Mouse (Mus musculus) midbrain, embryonic 10.5 days (tissue): ENCODE measurements around the gene Tas2r122. TPM values are rescaled to one million over a fixed set of nuclear protein-coding genes. Genes with fewer than 3 reads are reported as not detected.
"Not testable (repeated sequence)": the region's sequence is repeated elsewhere in the genome, so short reads cannot be mapped to it uniquely, and the experiment has no call there.

ENCODE experiments used
- DNase-seq: peaks from one replicate; pipeline ENCODE4 v3.0.0-alpha.2; 2017; ENCODE audit warnings: low spot score
- H3K27ac ChIP-seq: fragments of 300-500 bp; sonication (generic); replicated peaks from 2 replicates; pipeline ENCODE4 v1.5.1; 2016; ENCODE audit warnings: mild to moderate bottlenecking
- H3K27me3 ChIP-seq: fragments of 300-500 bp; sonication (generic); 2 replicates; pipeline ENCODE4 v1.6.1; 2016; ENCODE audit warnings: low read depth, mild to moderate bottlenecking; ENCODE audit not compliant: poor library complexity, severe bottlenecking
- H3K36me3 ChIP-seq: fragments of 300-500 bp; sonication (generic); 2 replicates; pipeline ENCODE4 v1.6.1; 2016; ENCODE audit warnings: mild to moderate bottlenecking, moderate library complexity
- H3K4me1 ChIP-seq: fragments of 300-500 bp; sonication (generic); 2 replicates; pipeline ENCODE4 v1.6.1; 2016
- H3K4me3 ChIP-seq: fragments of 300-500 bp; sonication (generic); 2 replicates; pipeline ENCODE4 v1.5.1; 2016; ENCODE audit warnings: mild to moderate bottlenecking, moderate library complexity
- H3K9me3 ChIP-seq: fragments of 300-500 bp; sonication (generic); replicated peaks from 2 replicates; pipeline ENCODE4 v1.6.1; 2016; ENCODE audit warnings: mild to moderate bottlenecking
- WGBS: fragments of 180-500 bp; shearing (Covaris S2); methylation state at CpG from one replicate; pipeline ENCODE4 v1.1.7; 2016; 5-methylcytosine and 5-hydroxymethylcytosine counted together
- polyA plus RNA-seq: library from polyadenylated mRNA; unstranded; fragments of >200 nt; fragmentation: Nextera tagmentation; extraction: Ambion mirVana; gene quantifications from 2 replicates; pipeline ENCODE4 v1.2.1, GENCODE M21; 2016

The Tas2r122 gene
- polyA plus RNA-seq, result not detected in 2 replicates

DNA sequence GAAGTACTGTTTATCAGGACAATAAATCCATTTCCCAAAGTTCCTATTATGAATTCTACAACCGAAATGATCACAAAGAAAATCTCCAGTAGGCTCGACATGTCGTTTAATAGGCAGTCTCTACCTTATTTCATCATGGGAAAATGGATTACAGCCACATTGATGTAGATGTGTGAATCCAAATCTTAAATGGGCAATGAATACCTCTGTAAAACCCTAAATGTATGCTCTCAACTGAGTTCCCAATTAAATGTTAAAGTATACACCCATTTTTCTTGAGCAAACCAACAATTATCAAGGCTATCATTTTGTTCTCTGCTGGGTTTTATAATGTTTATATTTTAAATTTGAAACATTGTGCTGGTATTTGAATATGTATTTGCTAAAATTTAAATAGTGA, at the start of gene Tas2r122:
Gene Tas2r122, minus strand, starts transcription at position 101 of the 400 bp plus-strand sequence.
- no peak for DNase-seq
- WGBS, result 87% methylated on average over 3 of the region's 3 CpGs
- H3K4me1 ChIP-seq, result no peaks in the 10 kb centered on the region
- no peak within 1 kb of the TSS for H3K27ac ChIP-seq
- no peaks in the 10 kb centered on the region for H3K36me3 ChIP-seq
- no peaks in the 10 kb centered on the region for H3K27me3 ChIP-seq
- no peaks in the 10 kb centered on the region; the same call in 1 of the 2 replicates for H3K9me3 ChIP-seq
- H3K4me3 ChIP-seq, result no peak within 1 kb of the TSS

- no peak for DNase-seq
- H3K9me3 ChIP-seq, result no peaks in the 10 kb centered on the region
- H3K4me1 ChIP-seq, result no peaks in the 10 kb centered on the region
- H3K27me3 ChIP-seq, result no peaks in the 10 kb centered on the region
- H3K4me3 ChIP-seq, result no peak within 1 kb of the TSS
- WGBS, result 85% methylated on average over 1 of the region's 1 CpGs
- H3K27ac ChIP-seq, result no peak within 1 kb of the TSS
- H3K36me3 ChIP-seq, result no peaks in the 10 kb centered on the region
Measured at GRCm38 (mm10) chr6:132754430-132754829, 42.7 kb upstream of the Tas2r122 start, which contains the start of gene Tas2r124. Gene Tas2r124 (plus strand): TSS chr6:132754730.

DNA sequence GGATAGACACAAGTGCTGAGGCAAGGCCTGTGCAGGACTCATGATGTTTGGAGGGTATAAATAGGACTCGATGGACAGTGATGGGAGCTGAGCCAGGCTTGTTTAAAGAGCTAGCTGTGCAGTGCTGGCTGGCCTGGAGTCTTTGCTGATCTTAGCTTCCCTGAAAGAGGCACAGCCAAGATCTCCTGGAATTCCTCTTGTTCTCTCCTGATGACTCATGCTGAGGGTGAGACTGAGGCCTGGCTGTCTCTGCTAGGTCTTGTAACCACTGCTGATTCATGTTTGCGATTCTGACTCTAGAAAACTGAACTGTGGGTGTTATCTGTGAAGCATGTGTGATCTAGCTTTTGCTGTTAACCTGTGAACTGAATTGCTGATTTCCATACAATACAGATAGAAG, 38.5 kb upstream of the Tas2r122 start:
- Histone ChIP-seq H3K36me3 (no peaks in the 10 kb centered on the region), H3K27ac (no peak overlapping the region), H3K4me1 (no peaks in the 10 kb centered on the region), H3K9me3 (no peaks in the 10 kb centered on the region), H3K27me3 (no peaks in the 10 kb centered on the region), H3K4me3 (no peak overlapping the region)
- no peak for DNase-seq
- WGBS, result 84% methylated on average over 2 of the region's 2 CpGs

DNA sequence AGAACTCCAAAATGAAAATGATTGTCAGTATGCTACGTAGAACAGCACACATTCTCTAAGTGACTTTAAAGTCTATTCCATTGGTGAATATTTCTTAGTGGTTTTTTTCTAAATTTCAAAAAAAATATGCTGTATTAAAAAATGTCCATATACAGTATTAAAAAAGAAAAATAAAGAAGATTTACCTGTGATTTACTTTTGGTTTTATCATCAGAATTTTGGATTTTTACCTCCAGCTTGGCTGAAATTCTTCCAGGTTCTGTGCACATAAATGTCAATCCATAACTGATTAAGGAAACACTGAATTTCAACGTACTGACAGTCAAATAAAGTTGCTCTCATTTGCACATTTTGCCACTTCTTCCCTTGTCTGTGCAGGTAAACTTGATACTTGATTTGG, 26.2 kb upstream of the Tas2r122 start, which contains the start of gene Tas2r115:
Gene Tas2r115, minus strand, starts transcription at position 101 of the 400 bp plus-strand sequence.
- no peaks in the 10 kb centered on the region for H3K4me1 ChIP-seq
- no peaks in the 10 kb centered on the region for H3K27me3 ChIP-seq
- H3K36me3 ChIP-seq, result no peaks in the 10 kb centered on the region
- H3K9me3 ChIP-seq, result no peaks in the 10 kb centered on the region
- no peak for DNase-seq
- H3K27ac ChIP-seq, result no peak within 1 kb of the TSS
- H3K4me3 ChIP-seq, result no peak within 1 kb of the TSS
- 74% methylated on average over 2 of the region's 2 CpGs for WGBS

DNA sequence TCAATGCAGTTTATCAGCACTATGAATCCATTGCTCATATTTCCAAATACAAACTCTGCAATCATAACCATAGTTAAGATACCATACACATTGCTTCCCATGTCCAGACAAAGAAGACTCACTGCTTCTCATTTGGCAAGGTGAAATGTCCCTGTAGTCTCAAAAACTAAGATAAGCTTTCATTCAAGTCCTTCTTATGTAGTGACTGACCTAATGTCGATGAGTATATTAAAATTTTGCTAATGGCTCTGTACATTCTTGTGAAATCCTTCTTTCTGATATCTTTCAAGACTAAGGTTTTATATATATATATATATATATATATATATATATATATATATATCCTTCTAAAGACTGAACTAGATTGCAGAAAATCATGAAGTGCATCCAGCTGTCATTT, 10.8 kb downstream of the Tas2r122 start, which contains the start of gene Tas2r121:
Gene Tas2r121, minus strand, starts transcription at position 101 of the 400 bp plus-strand sequence.
- WGBS, result 71% methylated on average over 1 of the region's 1 CpGs
- no peaks in the 10 kb centered on the region for H3K9me3 ChIP-seq
- H3K4me1 ChIP-seq, result no peaks in the 10 kb centered on the region
- H3K27ac ChIP-seq, result no peak within 1 kb of the TSS
- DNase-seq, result no peak
- H3K27me3 ChIP-seq, result no peaks in the 10 kb centered on the region
- no peak within 1 kb of the TSS for H3K4me3 ChIP-seq
- H3K36me3 ChIP-seq, result no peaks in the 10 kb centered on the region

- peaks cover 18% of the 10 kb centered on the region; the same call in 1 of the 2 replicates for H3K9me3 ChIP-seq
- 96% methylated on average over 7 of the region's 7 CpGs for WGBS
- H3K27me3 ChIP-seq, H3K4me3 ChIP-seq, DNase-seq, H3K27ac ChIP-seq, H3K36me3 ChIP-seq, H3K4me1 ChIP-seq: not testable (repeated sequence)
Measured at GRCm38 (mm10) chr6:132691596-132691995, 20.1 kb downstream of the Tas2r122 start.

Other genes starting within 250 kb of the Tas2r122 start
- gene Prh1, start 142.1 kb downstream of the Tas2r122 start, polyA plus RNA-seq, result not detected in 2 replicates
- gene Prp2, start 116.0 kb downstream of the Tas2r122 start, polyA plus RNA-seq, result not detected in 2 replicates
- not detected in 2 replicates for gene A630073D07Rik, start 60.4 kb downstream of the Tas2r122 start, polyA plus RNA-seq
- gene Tas2r120, start 55.0 kb downstream of the Tas2r122 start, polyA plus RNA-seq, result not detected in 2 replicates
- gene Tas2r121, start 10.9 kb downstream of the Tas2r122 start, polyA plus RNA-seq, result not detected in 2 replicates
- not detected in 2 replicates for gene Tas2r115, start 26.1 kb upstream of the Tas2r122 start, polyA plus RNA-seq
- gene Tas2r124, start 42.8 kb upstream of the Tas2r122 start, polyA plus RNA-seq, result not detected in 2 replicates
- gene Tas2r102, start 50.2 kb upstream of the Tas2r122 start, polyA plus RNA-seq, result not detected in 2 replicates
- not detected in 2 replicates for gene Tas2r136, start 66.2 kb upstream of the Tas2r122 start, polyA plus RNA-seq
- not detected in 2 replicates for gene Tas2r117, start 90.9 kb upstream of the Tas2r122 start, polyA plus RNA-seq
- not detected in 2 replicates for gene Tas2r123, start 135.2 kb upstream of the Tas2r122 start, polyA plus RNA-seq
- not detected in 2 replicates for gene Tas2r116, start 143.5 kb upstream of the Tas2r122 start, polyA plus RNA-seq
- gene Tas2r110, start 156.1 kb upstream of the Tas2r122 start, polyA plus RNA-seq, result not detected in 2 replicates
- gene Tas2r113, start 181.1 kb upstream of the Tas2r122 start, polyA plus RNA-seq, result not detected in 2 replicates
- gene Tas2r125, start 197.7 kb upstream of the Tas2r122 start, polyA plus RNA-seq, result not detected in 2 replicates
- not detected in 2 replicates for gene Tas2r129, start 239.2 kb upstream of the Tas2r122 start, polyA plus RNA-seq
- gene Tas2r131, start 246.0 kb upstream of the Tas2r122 start, polyA plus RNA-seq, result not detected in 2 replicates